ENCODE assay signal across 21 mouse cellular contexts in the genomic region with DNA sequence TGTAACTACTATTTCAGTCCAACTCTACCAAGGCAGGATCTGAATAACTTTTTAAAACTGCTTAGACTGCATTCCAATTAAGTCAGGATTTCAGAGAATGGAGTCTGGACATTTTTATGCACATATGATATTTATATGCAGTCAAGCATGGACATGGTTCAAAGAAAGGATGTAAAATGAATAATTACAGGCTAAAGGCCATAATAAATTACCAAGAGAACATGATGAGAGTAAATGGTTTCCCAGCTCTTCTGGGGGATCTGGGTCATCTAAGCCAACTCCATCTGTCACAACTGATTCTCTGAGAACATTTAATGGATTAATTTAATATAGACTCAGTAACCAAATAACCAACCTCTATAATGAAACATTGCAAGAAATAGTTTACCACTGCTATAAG.
DNase-seq lines count a peak whose midpoint lies in the region; ATAC-seq and TF ChIP-seq lines count a peak whose summit lies in the region.
"Had no signal": no experiment of that assay in that cellular context is flagged by ENCODE, and none has a peak within 500 bp of the region (broad histone marks: within the 10 kb centered on the region; RNA-seq: fewer than 3 reads in every experiment).

No protein-coding gene starts in this region.

- H3K9me3 ChIP-seq in kidney, embryonic 16.5 days (ENCODE audit: low read length): no peaks in the 10 kb centered on the region
- H3K9me3 ChIP-seq: embryonic facial prominence, embryonic 13.5 days; embryonic facial prominence, embryonic 15.5 days; forebrain, embryonic 10.5 days; forebrain, embryonic 12.5 days had no signal

- H3K27me3 ChIP-seq in kidney, embryonic 16.5 days (ENCODE audit: insufficient read depth, low read length): no peaks in the 10 kb centered on the region
- no peaks in the 10 kb centered on the region for H3K27me3 ChIP-seq in kidney, adult 2 months (replicated peaks; ENCODE audit: control insufficient read depth, insufficient read depth, low read length)
- H3K27me3 ChIP-seq: embryonic facial prominence, embryonic 13.5 days; embryonic facial prominence, embryonic 15.5 days; forebrain, embryonic 12.5 days had no signal

- H3K4me3 ChIP-seq in kidney, embryonic 16.5 days (ENCODE audit: low read length): no peak overlapping the region
- no peak overlapping the region for H3K4me3 ChIP-seq in kidney, adult 2 months (ENCODE audit: insufficient read depth, low read depth, low read length)
- H3K4me3 ChIP-seq: embryonic facial prominence, embryonic 13.5 days; embryonic facial prominence, embryonic 15.5 days; erythroblast, embryonic 14.5 days; forebrain, embryonic 10.5 days; forebrain, embryonic 12.5 days had no signal

- no peak overlapping the region for H3K4me2 ChIP-seq in kidney, embryonic 16.5 days (replicated peaks; ENCODE audit: low read depth, low read length)
- H3K4me2 ChIP-seq: embryonic facial prominence, embryonic 13.5 days; embryonic facial prominence, embryonic 15.5 days; forebrain, embryonic 12.5 days had no signal

- peak; percentile 71 for ATAC-seq in kidney, embryonic 16.5 days (ENCODE audit: low FRiP score, low TSS enrichment)
- ATAC-seq: forebrain, embryonic 14.5 days; forebrain, embryonic 16.5 days had no signal

- peaks cover 16% of the 10 kb centered on the region for H3K4me1 ChIP-seq in kidney, embryonic 16.5 days (ENCODE audit: insufficient read depth, low read length)
- H3K4me1 ChIP-seq in kidney, adult 2 months (ENCODE audit: control insufficient read depth, insufficient read depth, low read length): peaks cover 2% of the 10 kb centered on the region; the same call in 1 of the 2 replicates

- no peak overlapping the region for H3K9ac ChIP-seq in kidney, embryonic 16.5 days (replicated peaks; ENCODE audit: low read length)
- H3K9ac ChIP-seq: embryonic facial prominence, embryonic 13.5 days; embryonic facial prominence, embryonic 15.5 days; forebrain, embryonic 12.5 days had no signal

- no peak overlapping the region for H3K27ac ChIP-seq in kidney, embryonic 16.5 days (ENCODE audit: low read length)
- H3K27ac ChIP-seq in kidney, adult 2 months (ENCODE audit: insufficient read depth, low read depth, low read length): no peak overlapping the region
- H3K27ac ChIP-seq: embryonic facial prominence, embryonic 13.5 days; forebrain, embryonic 10.5 days; forebrain, embryonic 12.5 days had no signal

- no peaks in the 10 kb centered on the region for H3K36me3 ChIP-seq in kidney, embryonic 16.5 days (ENCODE audit: insufficient read depth, low read length)
- no peaks in the 10 kb centered on the region for H3K36me3 ChIP-seq in kidney, adult 2 months (ENCODE audit: control insufficient read depth, insufficient read depth, low read length)
- H3K36me3 ChIP-seq: embryonic facial prominence, embryonic 13.5 days; embryonic facial prominence, embryonic 15.5 days; forebrain, embryonic 10.5 days; forebrain, embryonic 12.5 days had no signal

- no peak for DNase-seq in kidney, adult 2 months
- peak; percentile 14 for DNase-seq in kidney, postnatal 14 days
- no peak for DNase-seq in kidney, adult 9 months
- DNase-seq: adrenal gland, adult 2 months; adrenal gland, postnatal 10 days; adrenal gland, postnatal 25 days; cerebellum, adult 11 months; cerebellum, adult 18-20 months; cerebellum, adult 8-10 months; cerebellum, adult 9-11 months; cerebellum, postnatal 14 days; cerebellum, postnatal 36 days; embryo, embryonic 11 days had no signal

- TF ChIP-seq POLR2A in kidney, adult 2 months (IDR thresholded peaks at IDR 0.05; ENCODE audit: low read depth, low read length): no peak

- no peak for TF ChIP-seq CTCF in kidney, adult 2 months (conservative IDR thresholded peaks at IDR 0.05; ENCODE audit: insufficient read depth, insufficient read length, low read depth, low read length)
